ENCODE assay signal across 21 mouse cellular contexts in genomic region chr10:75531532-75532090, GRCm38 (mm10). TPM values are rescaled to one million over a fixed set of nuclear protein-coding genes. Genes with fewer than 3 reads are reported as not detected.
DNase-seq lines count a peak whose midpoint lies in the region; ATAC-seq and TF ChIP-seq lines count a peak whose summit lies in the region.
"Had no signal": no experiment of that assay in that cellular context is flagged by ENCODE, and none has a peak within 500 bp of the region (broad histone marks: within the 10 kb centered on the region; RNA-seq: fewer than 3 reads in every experiment).

No protein-coding gene starts in this region.

- no peak overlapping the region for H3K9ac ChIP-seq in intestine, postnatal 0 days (ENCODE audit: low read depth, low read length)
- H3K9ac ChIP-seq: embryonic facial prominence, embryonic 12.5 days; forebrain, postnatal 0 days; limb, embryonic 15.5 days had no signal

- no peaks in the 10 kb centered on the region for H3K27me3 ChIP-seq in myocyte (ENCODE audit: control insufficient read depth, insufficient read depth, insufficient read length)
- H3K27me3 ChIP-seq in midbrain, embryonic 10.5 days (ENCODE audit: low read depth, poor library complexity, severe bottlenecking) = no peaks in the 10 kb centered on the region
- H3K27me3 ChIP-seq in intestine, postnatal 0 days (replicated peaks; ENCODE audit: control insufficient read depth, insufficient read depth, low read length) = no peaks in the 10 kb centered on the region
- H3K27me3 ChIP-seq: embryonic facial prominence, embryonic 12.5 days; limb, embryonic 15.5 days had no signal

- ATAC-seq in intestine, postnatal 0 days = no peak
- ATAC-seq: forebrain, postnatal 0 days; hindbrain, embryonic 16.5 days had no signal

- peaks cover 45% of the 10 kb centered on the region for H3K36me3 ChIP-seq in myocyte (ENCODE audit: control insufficient read depth, insufficient read depth)
- peaks cover 95% of the 10 kb centered on the region for H3K36me3 ChIP-seq in midbrain, embryonic 10.5 days
- peaks cover 56% of the 10 kb centered on the region for H3K36me3 ChIP-seq in intestine, postnatal 0 days (ENCODE audit: control insufficient read depth, insufficient read depth)

- H3K4me2 ChIP-seq in myocyte (ENCODE audit: low read depth) = peak overlapping the region; percentile 55
- no peak overlapping the region for H3K4me2 ChIP-seq in intestine, postnatal 0 days (replicated peaks; ENCODE audit: low read depth)
- H3K4me2 ChIP-seq: embryonic facial prominence, embryonic 12.5 days; limb, embryonic 15.5 days had no signal

- peak; percentile 80 for DNase-seq in heart, adult 11 months
- DNase-seq in heart, postnatal 36 days = no peak
- peak; percentile 49 for DNase-seq in MN1 (ENCODE audit: low spot score)
- peak; percentile 58 for DNase-seq in thymus, postnatal 25 days
- no peak for DNase-seq in midbrain, embryonic 10.5 days (ENCODE audit: low spot score)
- no peak for DNase-seq in layer of hippocampus, postnatal 25 days (ENCODE audit: extremely low spot score in 1 of 2, low spot score in 1 of 2)
- DNase-seq: adrenal gland, postnatal 10 days; cerebellum, adult 18-20 months; forebrain, postnatal 0 days; gastrocnemius, postnatal 25 days; kidney, postnatal 25 days; lung, postnatal 10 days; retina, postnatal 1 day had no signal

- WGBS in midbrain, embryonic 10.5 days = 90% methylated on average over 9 of the region's 9 CpGs
- WGBS in intestine, postnatal 0 days = 90% methylated on average over 9 of the region's 9 CpGs

- H3K9me3 ChIP-seq in midbrain, embryonic 10.5 days (replicated peaks) = no peaks in the 10 kb centered on the region
- H3K9me3 ChIP-seq in intestine, postnatal 0 days (ENCODE audit: control insufficient read depth) = no peaks in the 10 kb centered on the region
- H3K9me3 ChIP-seq: embryonic facial prominence, embryonic 12.5 days; heart, embryonic 10.5 days; limb, embryonic 15.5 days had no signal

- no peak for TF ChIP-seq CTCF in intestine, postnatal 0 days (IDR thresholded peaks at IDR 0.05; ENCODE audit: low read depth)

- peaks cover 56% of the 10 kb centered on the region for H3K79me2 ChIP-seq in myocyte (ENCODE audit: control insufficient read depth, insufficient read depth)

- TF ChIP-seq POLR2A in myocyte (IDR thresholded peaks at IDR 0.05; ENCODE audit: insufficient read length, low read depth) = no peak

- no peaks in the 10 kb centered on the region for H3K4me1 ChIP-seq in midbrain, embryonic 10.5 days
- H3K4me1 ChIP-seq in intestine, postnatal 0 days (replicated peaks; ENCODE audit: control insufficient read depth, insufficient read depth, low read length) = no peaks in the 10 kb centered on the region
- H3K4me1 ChIP-seq: embryonic facial prominence, embryonic 12.5 days; limb, embryonic 15.5 days had no signal

- no peak overlapping the region for H3K27ac ChIP-seq in midbrain, embryonic 10.5 days (replicated peaks)
- H3K27ac ChIP-seq in intestine, postnatal 0 days (ENCODE audit: low read depth, low read length) = no peak overlapping the region
- H3K27ac ChIP-seq: embryonic facial prominence, embryonic 12.5 days; heart, embryonic 10.5 days; limb, embryonic 15.5 days had no signal

- H3K4me3 ChIP-seq in myocyte = no peak overlapping the region
- H3K4me3 ChIP-seq in midbrain, embryonic 10.5 days = no peak overlapping the region
- H3K4me3 ChIP-seq in intestine, postnatal 0 days (ENCODE audit: low read depth, low read length) = no peak overlapping the region
- H3K4me3 ChIP-seq: embryonic facial prominence, embryonic 12.5 days; heart, embryonic 10.5 days; limb, embryonic 15.5 days had no signal

- intact Hi-C loops in heart, postnatal 36 days (cut with DNase I) = no loop called here

- H3ac ChIP-seq in myocyte (ENCODE audit: control insufficient read depth, insufficient read length) = no peak overlapping the region

TF ChIP-seq in myocyte, 11 proteins besides CTCF, POLR2A, EP300 and RAD21:
- TF ChIP-seq SRF (IDR thresholded peaks at IDR 0.05; ENCODE audit: control insufficient read depth, insufficient read length, low read depth) (no peak), E2F4 (IDR thresholded peaks at IDR 0.05; ENCODE audit: insufficient read depth) (no peak), CEBPB (IDR thresholded peaks at IDR 0.05; ENCODE audit: insufficient read depth, poor library complexity, severe bottlenecking) (no peak), MYOG (IDR thresholded peaks at IDR 0.05; ENCODE audit: control insufficient read depth in 1 of 3, insufficient read depth in 1 of 3, insufficient read length in 2 of 3, low read depth in 2 of 3) (no peak), MYOD1 (IDR thresholded peaks at IDR 0.05; ENCODE audit: control insufficient read depth in 1 of 3, insufficient read length in 2 of 3, low read depth in 2 of 3) (no peak), TCF3 (IDR thresholded peaks at IDR 0.05; ENCODE audit: insufficient read length, low read depth) (no peak), USF1 (IDR thresholded peaks at IDR 0.05; ENCODE audit: low read depth) (no peak), MAX (IDR thresholded peaks at IDR 0.05; ENCODE audit: low read depth) (no peak), POLR2AphosphoS2 (IDR thresholded peaks at IDR 0.05; ENCODE audit: insufficient read length, low read depth) (no peak), TCF12 (IDR thresholded peaks at IDR 0.05; ENCODE audit: insufficient read depth, poor library complexity, severe bottlenecking) (no peak), REST (IDR thresholded peaks at IDR 0.05; ENCODE audit: insufficient read depth, insufficient read length) (no peak)
TF ChIP-seq in myocyte: peak in this region for 0.

RNA-seq across cellular contexts. Expression of gene Gucd1, which starts 13.8 kb away (rescaled TPM):
- 10 to 100 TPM; 41.8 to 44.2 TPM for total RNA-seq in heart, postnatal 36 days (2021)
- 17.5 TPM for polyA plus RNA-seq in myocyte (2012; fragmentation: generic; extraction: Trizol)
- 32.1 and 35.7 TPM in 2 replicates for polyA plus RNA-seq in midbrain, embryonic 10.5 days (2016; fragmentation: Nextera tagmentation; extraction: Ambion mirVana)
- 80.9 and 84.6 TPM in 2 replicates for polyA plus RNA-seq in intestine, postnatal 0 days (2015; fragmentation: Nextera tagmentation; extraction: Ambion mirVana)
- total RNA-seq in layer of hippocampus, postnatal 25 days (2021) = 10 to 100 TPM; 16.3 to 19.5 TPM

RNA-seq across cellular contexts. Expression of gene Snrpd3, which starts 14.3 kb away (rescaled TPM):
- total RNA-seq in heart, postnatal 36 days (2021) = 10 to 100 TPM; 65.7 to 69.5 TPM
- polyA plus RNA-seq in myocyte (2012; fragmentation: generic; extraction: Trizol) = 195 TPM
- polyA plus RNA-seq in midbrain, embryonic 10.5 days (2016; fragmentation: Nextera tagmentation; extraction: Ambion mirVana) = 271 and 281 TPM in 2 replicates
- 62.6 and 63.3 TPM in 2 replicates for polyA plus RNA-seq in intestine, postnatal 0 days (2015; fragmentation: Nextera tagmentation; extraction: Ambion mirVana)
- total RNA-seq in layer of hippocampus, postnatal 25 days (2021) = 10 to 100 TPM; 70.6 to 77.7 TPM

RNA-seq across cellular contexts. Expression of gene Lrrc75b, which starts 28.5 kb away (rescaled TPM):
- 1 to 10 TPM; 1.1 to 1.5 TPM for total RNA-seq in heart, postnatal 36 days (2021)
- polyA plus RNA-seq in myocyte (2012; fragmentation: generic; extraction: Trizol) = 1.1 TPM
- 1.6 and 3.8 TPM in 2 replicates for polyA plus RNA-seq in midbrain, embryonic 10.5 days (2016; fragmentation: Nextera tagmentation; extraction: Ambion mirVana)
- polyA plus RNA-seq in intestine, postnatal 0 days (2015; fragmentation: Nextera tagmentation; extraction: Ambion mirVana) = 1.2 and 1.8 TPM in 2 replicates
- 10 to 100 TPM in 1 of 2 experiments, 1 to 10 TPM in 1; 9.7 to 10.7 TPM for total RNA-seq in layer of hippocampus, postnatal 25 days (2021)
- total RNA-seq: monocyte, adult 5-6 weeks had no signal

RNA-seq across cellular contexts. Expression of gene Ggt1, which starts 29.8 kb away (rescaled TPM):
- not detected for total RNA-seq in heart, postnatal 36 days (2021)
- polyA plus RNA-seq in myocyte (2012; fragmentation: generic; extraction: Trizol) = 0.06 TPM
- polyA plus RNA-seq in midbrain, embryonic 10.5 days (2016; fragmentation: Nextera tagmentation; extraction: Ambion mirVana) = 2.7 and 3.1 TPM in 2 replicates
- 131 and 132 TPM in 2 replicates for polyA plus RNA-seq in intestine, postnatal 0 days (2015; fragmentation: Nextera tagmentation; extraction: Ambion mirVana)
- 1 to 10 TPM; 3.4 to 3.5 TPM for total RNA-seq in layer of hippocampus, postnatal 25 days (2021)
- total RNA-seq: heart, postnatal 25 days; monocyte, adult 5-6 weeks had no signal

RNA-seq across cellular contexts. Expression of gene Ggt5, which starts 57.5 kb away (rescaled TPM):
- 1 to 10 TPM; 5.4 to 9.0 TPM for total RNA-seq in heart, postnatal 36 days (2021)
- polyA plus RNA-seq in myocyte (2012; fragmentation: generic; extraction: Trizol) = 0.22 TPM
- polyA plus RNA-seq in midbrain, embryonic 10.5 days (2016; fragmentation: Nextera tagmentation; extraction: Ambion mirVana) = 0.56 and 1.2 TPM in 2 replicates
- polyA plus RNA-seq in intestine, postnatal 0 days (2015; fragmentation: Nextera tagmentation; extraction: Ambion mirVana) = 4.0 and 4.9 TPM in 2 replicates
- total RNA-seq in layer of hippocampus, postnatal 25 days (2021) = 1 to 10 TPM; 3.3 to 3.8 TPM

Comparison
In these comparisons a context has a peak if more than half of its experiments do, and no peak if none do; other contexts are left out.
1. DNase-seq: peak in heart, adult 11 months (single experiment), MN1 (single experiment) and thymus, postnatal 25 days (single experiment); none in heart, postnatal 36 days (0 of 2), midbrain, embryonic 10.5 days (single experiment) and layer of hippocampus, postnatal 25 days (0 of 2).